Mouse (Mus musculus) heart, adult 18-20 months (tissue): ENCODE results near the gene Tuba1a. TPM values are rescaled to one million over a fixed set of nuclear protein-coding genes. Genes with fewer than 3 reads are reported as not detected.
"Not testable (repeated sequence)": the region's sequence is repeated elsewhere in the genome, so short reads cannot be mapped to it uniquely, and the experiment has no call there.

Source experiments
- DNase-seq, 2 experiments: peaks; one replicate each; pipeline ENCODE4 v3.0.0; 2021 to 2022; ENCODE audit warnings: mixed read lengths in 1 of 2
- total RNA-seq, 2 experiments: library from RNA; stranded (reverse); gene quantifications; 2 replicates each; pipeline ENCODE4 v1.2.3; 2021

Gene Tuba1a
- total RNA-seq, 2 experiments from 2014 or later, result 63.6 to 78.8 TPM

GRCm38 (mm10) chr15:98956000-98956399, 2.5 kb upstream of the Tuba1a start:
- DNase-seq, result no peak

GRCm38 (mm10) chr15:98955324-98955723, 1.8 kb upstream of the Tuba1a start:
- no peak for DNase-seq

- peak; percentile 42 to 50 for DNase-seq
Observed at GRCm38 (mm10) chr15:98954425-98955253, 1.1 kb upstream of the Tuba1a start.

GRCm38 (mm10) chr15:98952751-98953400, 627 bp downstream of the Tuba1a start:
- peak; percentile 83 to 89 for DNase-seq

- peak in 1 of 2 experiments; percentile 25 for DNase-seq
Observed at GRCm38 (mm10) chr15:98952063-98952455, 1.4 kb downstream of the Tuba1a start.

GRCm38 (mm10) chr15:98951122-98952062, 2.1 kb downstream of the Tuba1a start:
- DNase-seq, result not testable (repeated sequence)

- no peak for DNase-seq
Observed at GRCm38 (mm10) chr15:98949607-98949892, 4.0 kb downstream of the Tuba1a start.

GRCm38 (mm10) chr15:98948857-98949606, 4.5 kb downstream of the Tuba1a start:
- DNase-seq, result no peak

- no peak for DNase-seq
Observed at GRCm38 (mm10) chr15:98948382-98948781, 5.1 kb downstream of the Tuba1a start.

- no peak for DNase-seq
Observed at GRCm38 (mm10) chr15:98947884-98948283, 5.6 kb downstream of the Tuba1a start.

GRCm38 (mm10) chr15:98943133-98943532, 10.4 kb downstream of the Tuba1a start:
- no peak for DNase-seq

- no peak for DNase-seq
Observed at GRCm38 (mm10) chr15:98942081-98942480, 11.4 kb downstream of the Tuba1a start.

- DNase-seq, result no peak
Observed at GRCm38 (mm10) chr15:98941539-98941938, 12.0 kb downstream of the Tuba1a start.

GRCm38 (mm10) chr15:98940816-98941215, 12.7 kb downstream of the Tuba1a start:
- no peak for DNase-seq

GRCm38 (mm10) chr15:98934217-98934839, 19.2 kb downstream of the Tuba1a start, which contains the start of gene Tuba1b:
Tuba1b (minus strand) TSS chr15:98934565.
- peak; percentile 93 to 95 for DNase-seq

- DNase-seq, result peak; percentile 96 to 97
Observed at GRCm38 (mm10) chr15:98933833-98934216, 19.7 kb downstream of the Tuba1a start.

- peak; percentile 41 to 48 for DNase-seq
Observed at GRCm38 (mm10) chr15:98933004-98933671, 20.4 kb downstream of the Tuba1a start.

- DNase-seq, result no peak
Observed at GRCm38 (mm10) chr15:98930998-98931397, 22.5 kb downstream of the Tuba1a start.

GRCm38 (mm10) chr15:98930017-98930734, 23.3 kb downstream of the Tuba1a start:
- no peak for DNase-seq
